Mouse (Mus musculus): ENCODE data around the gene Tmc5. TPM values are rescaled to one million over a fixed set of nuclear protein-coding genes. Genes with fewer than 3 reads are reported as not detected.

The Tmc5 gene
- polyA plus RNA-seq, 1 experiment, result not detected

- no peaks in the 10 kb centered on the region for H3K36me3 ChIP-seq (ENCODE audit: control insufficient read depth, insufficient read depth, low read length)
- H3K4me1 ChIP-seq (ENCODE audit: control insufficient read depth, insufficient read depth, insufficient read length), result peaks cover 2% of the 10 kb centered on the region; the same call in 1 of the 2 replicates
- no peak for DNase-seq (ENCODE audit: low read depth in 1 of 2, low spot score in 2 of 2)
- 38% methylated on average over 3 of the region's 3 CpGs for WGBS
- no peak overlapping the region for H3K4me3 ChIP-seq (ENCODE audit: extremely low read depth, insufficient read depth, insufficient read length)
- H3K27me3 ChIP-seq (ENCODE audit: control insufficient read depth, insufficient read depth, low read length), result no peaks in the 10 kb centered on the region
- TF ChIP-seq CTCF (IDR thresholded peaks at IDR 0.05; ENCODE audit: extremely low read depth, insufficient read depth, insufficient read length, insufficient replicate concordance), result no peak
- no peak for TF ChIP-seq POLR2A (IDR thresholded peaks at IDR 0.05; ENCODE audit: low read depth, low read length)
- no peak overlapping the region for H3K27ac ChIP-seq (ENCODE audit: insufficient read depth, low read length)
Measured at GRCm38 (mm10) chr7:118578269-118578668, 18.8 kb upstream of the Tmc5 start.

GRCm38 (mm10) chr7:118579938-118580337 is 17.2 kb upstream of the Tmc5 start:
- Histone ChIP-seq H3K4me3 (ENCODE audit: extremely low read depth, insufficient read depth, insufficient read length) (no peak overlapping the region), H3K36me3 (ENCODE audit: control insufficient read depth, insufficient read depth, low read length) (no peaks in the 10 kb centered on the region), H3K4me1 (ENCODE audit: control insufficient read depth, insufficient read depth, insufficient read length) (peaks cover 6% of the 10 kb centered on the region), H3K27me3 (ENCODE audit: control insufficient read depth, insufficient read depth, low read length) (peaks cover 6% of the 10 kb centered on the region), H3K27ac (ENCODE audit: insufficient read depth, low read length) (no peak overlapping the region)
- TF ChIP-seq CTCF (IDR thresholded peaks at IDR 0.05; ENCODE audit: extremely low read depth, insufficient read depth, insufficient read length, insufficient replicate concordance) (no peak), POLR2A (IDR thresholded peaks at IDR 0.05; ENCODE audit: low read depth, low read length) (no peak)
- DNase-seq (ENCODE audit: low read depth in 1 of 2, low spot score in 2 of 2), result no peak
- WGBS, result 78% methylated on average over 2 of the region's 2 CpGs

GRCm38 (mm10) chr7:118583821-118584220 is 13.3 kb upstream of the Tmc5 start:
- Histone ChIP-seq H3K4me1 (ENCODE audit: control insufficient read depth, insufficient read depth, insufficient read length) (peaks cover 4% of the 10 kb centered on the region; the same call in 1 of the 2 replicates), H3K4me3 (ENCODE audit: extremely low read depth, insufficient read depth, insufficient read length) (no peak overlapping the region), H3K27me3 (ENCODE audit: control insufficient read depth, insufficient read depth, low read length) (peaks cover 6% of the 10 kb centered on the region), H3K36me3 (ENCODE audit: control insufficient read depth, insufficient read depth, low read length) (no peaks in the 10 kb centered on the region), H3K27ac (ENCODE audit: insufficient read depth, low read length) (no peak overlapping the region)
- 40% methylated on average over 7 of the region's 7 CpGs for WGBS
- DNase-seq (ENCODE audit: low read depth in 1 of 2, low spot score in 2 of 2), result no peak
- TF ChIP-seq CTCF (IDR thresholded peaks at IDR 0.05; ENCODE audit: extremely low read depth, insufficient read depth, insufficient read length, insufficient replicate concordance), result no peak
- no peak for TF ChIP-seq POLR2A (IDR thresholded peaks at IDR 0.05; ENCODE audit: low read depth, low read length)

GRCm38 (mm10) chr7:118584257-118584907 is 12.7 kb upstream of the Tmc5 start, which contains the start of gene Tmc7:
Tmc7 (minus strand) TSS chr7:118584736.
- WGBS, result 3% methylated on average over 50 of the region's 51 CpGs
- Histone ChIP-seq H3K4me1 (ENCODE audit: control insufficient read depth, insufficient read depth, insufficient read length) (peaks cover 4% of the 10 kb centered on the region; the same call in 1 of the 2 replicates), H3K27ac (ENCODE audit: insufficient read depth, low read length) (no peak within 1 kb of the TSS; the same call in 1 of the 2 replicates), H3K4me3 (ENCODE audit: extremely low read depth, insufficient read depth, insufficient read length) (peak within 1 kb of the TSS; percentile 60), H3K36me3 (ENCODE audit: control insufficient read depth, insufficient read depth, low read length) (no peaks in the 10 kb centered on the region), H3K27me3 (ENCODE audit: control insufficient read depth, insufficient read depth, low read length) (peaks cover 6% of the 10 kb centered on the region)
- no peak for TF ChIP-seq POLR2A (IDR thresholded peaks at IDR 0.05; ENCODE audit: low read depth, low read length)
- no peak for TF ChIP-seq CTCF (IDR thresholded peaks at IDR 0.05; ENCODE audit: extremely low read depth, insufficient read depth, insufficient read length, insufficient replicate concordance)
- DNase-seq (ENCODE audit: low read depth in 1 of 2, low spot score in 2 of 2), result peak in 1 of 2 experiments; percentile 38

GRCm38 (mm10) chr7:118584926-118585325 is 12.2 kb upstream of the Tmc5 start:
- WGBS, result 75% methylated on average over 5 of the region's 5 CpGs
- no peak for DNase-seq (ENCODE audit: low read depth in 1 of 2, low spot score in 2 of 2)
- Histone ChIP-seq H3K4me3 (ENCODE audit: extremely low read depth, insufficient read depth, insufficient read length) (peak overlapping the region; percentile 60), H3K27ac (ENCODE audit: insufficient read depth, low read length) (no peak overlapping the region), H3K36me3 (ENCODE audit: control insufficient read depth, insufficient read depth, low read length) (no peaks in the 10 kb centered on the region), H3K27me3 (ENCODE audit: control insufficient read depth, insufficient read depth, low read length) (peaks cover 6% of the 10 kb centered on the region), H3K4me1 (ENCODE audit: control insufficient read depth, insufficient read depth, insufficient read length) (peaks cover 4% of the 10 kb centered on the region; the same call in 1 of the 2 replicates)
- TF ChIP-seq CTCF (IDR thresholded peaks at IDR 0.05; ENCODE audit: extremely low read depth, insufficient read depth, insufficient read length, insufficient replicate concordance), result no peak
- TF ChIP-seq POLR2A (IDR thresholded peaks at IDR 0.05; ENCODE audit: low read depth, low read length), result no peak

- Histone ChIP-seq H3K36me3 (ENCODE audit: control insufficient read depth, insufficient read depth, low read length) (no peaks in the 10 kb centered on the region), H3K4me3 (ENCODE audit: extremely low read depth, insufficient read depth, insufficient read length) (no peak overlapping the region), H3K27ac (ENCODE audit: insufficient read depth, low read length) (no peak overlapping the region), H3K4me1 (ENCODE audit: control insufficient read depth, insufficient read depth, insufficient read length) (peaks cover 4% of the 10 kb centered on the region; the same call in 1 of the 2 replicates), H3K27me3 (ENCODE audit: control insufficient read depth, insufficient read depth, low read length) (peaks cover 6% of the 10 kb centered on the region)
- no peak for DNase-seq (ENCODE audit: low read depth in 1 of 2, low spot score in 2 of 2)
- 54% methylated on average over 6 of the region's 6 CpGs for WGBS
- TF ChIP-seq CTCF (IDR thresholded peaks at IDR 0.05; ENCODE audit: extremely low read depth, insufficient read depth, insufficient read length, insufficient replicate concordance), result no peak
- no peak for TF ChIP-seq POLR2A (IDR thresholded peaks at IDR 0.05; ENCODE audit: low read depth, low read length)
Measured at GRCm38 (mm10) chr7:118585856-118586255, 11.2 kb upstream of the Tmc5 start.

GRCm38 (mm10) chr7:118590726-118591305 is 6.3 kb upstream of the Tmc5 start:
- DNase-seq (ENCODE audit: low read depth in 1 of 2, low spot score in 2 of 2), result no peak
- Histone ChIP-seq H3K4me3 (ENCODE audit: extremely low read depth, insufficient read depth, insufficient read length) (no peak overlapping the region), H3K4me1 (ENCODE audit: control insufficient read depth, insufficient read depth, insufficient read length) (no peaks in the 10 kb centered on the region), H3K27me3 (ENCODE audit: control insufficient read depth, insufficient read depth, low read length) (peaks cover 1% of the 10 kb centered on the region; the same call in 1 of the 2 replicates), H3K36me3 (ENCODE audit: control insufficient read depth, insufficient read depth, low read length) (no peaks in the 10 kb centered on the region), H3K27ac (ENCODE audit: insufficient read depth, low read length) (no peak overlapping the region)
- WGBS, result 90% methylated on average over 5 of the region's 5 CpGs
- TF ChIP-seq POLR2A (IDR thresholded peaks at IDR 0.05; ENCODE audit: low read depth, low read length) (no peak), CTCF (IDR thresholded peaks at IDR 0.05; ENCODE audit: extremely low read depth, insufficient read depth, insufficient read length, insufficient replicate concordance) (no peak)
